Mouse (Mus musculus): ENCODE measurements around the gene Lama5. TPM values are rescaled to one million over a fixed set of nuclear protein-coding genes. Genes with fewer than 3 reads are reported as not detected.
"Not testable (repeated sequence)": the region's sequence is repeated elsewhere in the genome, so short reads cannot be mapped to it uniquely, and the experiment has no call there.

The Lama5 gene
- total RNA-seq (2021): 1 to 10 TPM; 6.0 to 6.7 TPM

GRCm38 (mm10) chr2:180225762-180226378, at the start of gene Lama5:
Gene Lama5 (minus strand): TSS chr2:180225859.
- intact Hi-C loops (cut with DNase I): no loop called here
- DNase-seq (ENCODE audit: low spot score in 2 of 2): no peak

GRCm38 (mm10) chr2:180274523-180274922, 48.9 kb upstream of the Lama5 start:
- intact Hi-C loops (cut with DNase I): loop anchor here (2.0 to 10.0 kb wide), 2 partner anchors 304 to 500 kb away; partner anchors contain the start of gene Bhlhe23
- no peak for DNase-seq (ENCODE audit: low spot score in 2 of 2)

- peak; percentile 91 to 97 for DNase-seq (ENCODE audit: low spot score in 2 of 2)
- intact Hi-C loops (cut with DNase I): loop anchor here (2.0 to 10.0 kb wide), 2 partner anchors 305 to 501 kb away; partner anchors contain the start of gene Bhlhe23
These were observed 48.0 kb upstream of the Lama5 start, which contains the start of gene Cables2 for GRCm38 (mm10) chr2:180273394-180274244. Gene Cables2 (minus strand): TSS chr2:180273496.

- intact Hi-C loops (cut with DNase I): loop anchor here (10.0 kb wide), 1 partner anchor 502 kb away; the partner anchor contains the start of gene Bhlhe23
- peak in 1 of 2 experiments; percentile 45 for DNase-seq (ENCODE audit: low spot score in 2 of 2)
These were observed 47.2 kb upstream of the Lama5 start for GRCm38 (mm10) chr2:180272884-180273321.

GRCm38 (mm10) chr2:180271804-180272395, 46.2 kb upstream of the Lama5 start:
- no peak for DNase-seq (ENCODE audit: low spot score in 2 of 2)
- intact Hi-C loops (cut with DNase I): loop anchor here (10.0 kb wide), 1 partner anchor 503 kb away; the partner anchor contains the start of gene Bhlhe23

GRCm38 (mm10) chr2:180270537-180271255, 45.0 kb upstream of the Lama5 start:
- DNase-seq (ENCODE audit: low spot score in 2 of 2): no peak
- intact Hi-C loops (cut with DNase I): loop anchor here (10.0 kb wide), 1 partner anchor 504 kb away; the partner anchor contains the start of gene Bhlhe23

- no peak for DNase-seq (ENCODE audit: low spot score in 2 of 2)
- intact Hi-C loops (cut with DNase I): no loop called here
These were observed 43.7 kb upstream of the Lama5 start for GRCm38 (mm10) chr2:180269329-180269728.

GRCm38 (mm10) chr2:180267955-180268354, 42.3 kb upstream of the Lama5 start:
- no peak for DNase-seq (ENCODE audit: low spot score in 2 of 2)
- intact Hi-C loops (cut with DNase I): no loop called here

GRCm38 (mm10) chr2:180262891-180263290, 37.2 kb upstream of the Lama5 start:
- intact Hi-C loops (cut with DNase I): no loop called here
- DNase-seq (ENCODE audit: low spot score in 2 of 2): no peak

- no peak for DNase-seq (ENCODE audit: low spot score in 2 of 2)
- intact Hi-C loops (cut with DNase I): no loop called here
These were observed 36.8 kb upstream of the Lama5 start for GRCm38 (mm10) chr2:180262441-180262840.

GRCm38 (mm10) chr2:180261901-180262300, 36.2 kb upstream of the Lama5 start:
- intact Hi-C loops (cut with DNase I): no loop called here
- no peak for DNase-seq (ENCODE audit: low spot score in 2 of 2)

- DNase-seq (ENCODE audit: low spot score in 2 of 2): no peak
- intact Hi-C loops (cut with DNase I): no loop called here
These were observed 35.2 kb upstream of the Lama5 start for GRCm38 (mm10) chr2:180260610-180261480.

- DNase-seq (ENCODE audit: low spot score in 2 of 2): not testable (repeated sequence)
- intact Hi-C loops (cut with DNase I): loop anchor here (10.0 kb wide), 2 partner anchors 185 to 345 kb away; partner anchors contain the start of gene Mtg2
These were observed 34.4 kb upstream of the Lama5 start for GRCm38 (mm10) chr2:180259826-180260609.

GRCm38 (mm10) chr2:180258951-180259484, 33.4 kb upstream of the Lama5 start:
- intact Hi-C loops (cut with DNase I): loop anchor here (10.0 kb wide), 2 partner anchors 184 to 344 kb away; partner anchors contain the start of gene Mtg2
- DNase-seq (ENCODE audit: low spot score in 2 of 2): not testable (repeated sequence)

GRCm38 (mm10) chr2:180257963-180258865, 32.6 kb upstream of the Lama5 start:
- DNase-seq (ENCODE audit: low spot score in 2 of 2): no peak
- intact Hi-C loops (cut with DNase I): loop anchor here (1.0 to 10.0 kb wide), 3 partner anchors 87 to 343 kb away; partner anchors contain the start of genes Adrm1 and Mtg2

GRCm38 (mm10) chr2:180257001-180257521, 31.4 kb upstream of the Lama5 start, which contains the start of gene Rps21:
Gene Rps21 (plus strand): TSS chr2:180257377.
- peak; percentile 95 to 100 for DNase-seq (ENCODE audit: low spot score in 2 of 2)
- intact Hi-C loops (cut with DNase I): loop anchor here (1.0 to 10.0 kb wide), 3 partner anchors 86 to 342 kb away; partner anchors contain the start of genes Adrm1 and Mtg2
